Mouse (Mus musculus) liver, embryonic 14.5 days (tissue): ENCODE data around the gene Chrm4.

Source experiments
- CTCF ChIP-seq: IDR thresholded peaks from 2 replicates; pipeline ENCODE4 v1.5.1; 2016; ENCODE audit warnings: antibody characterized with exemption, low read depth, control low read depth
- EP300 ChIP-seq: IDR thresholded peaks from 2 replicates; pipeline ENCODE4 v1.6.1; 2016; ENCODE audit warnings: antibody characterized with exemption, low read depth

GRCm38 (mm10) chr2:91965417-91965816 is 38.4 kb downstream of the Chrm4 start:
- no peak for TF ChIP-seq CTCF
- no peak for TF ChIP-seq EP300
